Mouse (Mus musculus): ENCODE results near the gene Emsy. TPM values are rescaled to one million over a fixed set of nuclear protein-coding genes. Genes with fewer than 3 reads are reported as not detected.
A peak's percentile ranks its signal among the peaks of the same experiment; 100 is the strongest.

Emsy gene
- total RNA-seq (2021) = 10 to 100 TPM; 58.1 to 70.0 TPM

DNA sequence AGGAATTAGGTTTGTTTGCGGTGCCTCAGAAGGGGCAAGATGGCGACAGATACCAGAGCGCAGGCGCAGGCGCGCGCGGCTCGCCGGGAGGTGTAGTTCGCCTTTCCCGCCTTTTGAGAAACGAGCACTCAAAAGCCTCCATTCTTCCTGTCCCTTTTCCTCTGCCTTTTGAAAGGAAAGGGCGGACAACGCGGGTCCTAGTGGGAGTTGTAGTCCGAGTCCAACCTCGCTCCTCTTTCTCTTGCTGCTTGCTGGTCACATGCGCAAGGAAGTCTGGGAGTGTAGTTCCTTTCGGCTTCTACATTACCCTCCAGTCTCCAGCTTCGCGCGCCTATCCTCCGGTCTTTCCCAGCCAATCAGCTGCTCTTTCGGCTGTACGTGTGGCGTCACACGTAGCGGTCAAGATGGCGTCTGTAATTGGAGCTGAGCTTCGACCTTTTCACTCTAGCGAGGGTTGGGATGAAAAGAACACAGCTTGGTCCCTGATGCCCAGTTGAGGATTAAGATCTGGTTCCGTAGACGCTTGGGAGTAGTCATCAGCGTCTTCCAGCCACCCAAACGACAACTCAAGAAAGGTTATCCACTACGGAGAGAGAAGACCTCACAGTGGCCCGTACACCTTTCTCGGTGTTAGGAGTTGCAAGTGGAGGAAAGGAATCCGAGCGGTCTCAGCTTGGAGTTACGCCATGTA lies at the start of gene Emsy:
TSS of gene Emsy (minus strand) at position 253 of the 691 bp plus-strand sequence.
- peak; percentile 80 to 87 for DNase-seq (ENCODE audit: extremely low spot score in 1 of 2, low spot score in 1 of 2)

DNA sequence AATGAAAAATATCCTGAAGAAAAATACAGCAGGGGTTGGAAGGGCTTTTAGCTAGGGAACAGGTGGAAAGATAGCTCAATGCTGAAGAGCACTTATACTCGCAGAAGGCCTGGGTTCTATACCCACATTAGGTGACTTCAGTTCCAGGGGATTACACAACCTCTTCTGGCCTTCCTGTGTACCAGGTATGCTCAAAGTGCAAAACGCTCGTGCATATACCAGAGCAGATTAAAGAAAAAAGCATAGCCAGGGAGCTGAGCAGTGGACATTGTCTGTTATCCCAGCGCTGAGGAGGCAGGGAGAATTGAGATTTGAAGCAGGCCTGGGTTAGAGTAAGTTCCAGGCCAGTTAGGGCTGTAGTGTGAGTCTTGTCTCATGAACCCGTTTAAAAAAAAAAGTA lies 47.7 kb upstream of the Emsy start:
- DNase-seq (ENCODE audit: extremely low spot score in 1 of 2, low spot score in 1 of 2) = no peak

DNA sequence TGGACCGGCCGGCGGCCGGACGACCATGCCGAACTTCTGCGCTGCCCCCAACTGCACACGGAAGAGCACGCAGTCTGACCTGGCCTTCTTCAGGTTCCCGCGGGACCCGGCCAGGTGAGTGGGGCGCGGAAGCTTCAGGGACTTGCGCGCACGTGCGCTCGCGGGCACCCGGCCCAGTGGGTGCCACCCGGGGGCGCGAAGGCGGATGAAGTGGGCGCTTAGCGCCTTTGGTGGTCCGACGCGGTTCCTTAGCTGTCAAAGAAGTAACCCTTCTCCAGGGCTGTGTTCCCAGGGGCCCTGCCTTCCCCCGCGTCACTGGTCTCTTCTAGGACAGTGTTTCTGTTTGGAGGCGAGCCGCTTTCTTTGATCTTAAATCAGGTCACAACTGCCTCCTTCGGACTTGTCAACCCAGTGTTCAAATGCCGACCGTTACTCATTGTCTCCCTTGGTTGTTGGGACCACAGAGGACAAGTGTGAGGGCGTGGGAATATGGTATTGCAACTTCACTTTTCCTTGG lies 46.8 kb upstream of the Emsy start:
- DNase-seq (ENCODE audit: extremely low spot score in 1 of 2, low spot score in 1 of 2) = no peak

DNA sequence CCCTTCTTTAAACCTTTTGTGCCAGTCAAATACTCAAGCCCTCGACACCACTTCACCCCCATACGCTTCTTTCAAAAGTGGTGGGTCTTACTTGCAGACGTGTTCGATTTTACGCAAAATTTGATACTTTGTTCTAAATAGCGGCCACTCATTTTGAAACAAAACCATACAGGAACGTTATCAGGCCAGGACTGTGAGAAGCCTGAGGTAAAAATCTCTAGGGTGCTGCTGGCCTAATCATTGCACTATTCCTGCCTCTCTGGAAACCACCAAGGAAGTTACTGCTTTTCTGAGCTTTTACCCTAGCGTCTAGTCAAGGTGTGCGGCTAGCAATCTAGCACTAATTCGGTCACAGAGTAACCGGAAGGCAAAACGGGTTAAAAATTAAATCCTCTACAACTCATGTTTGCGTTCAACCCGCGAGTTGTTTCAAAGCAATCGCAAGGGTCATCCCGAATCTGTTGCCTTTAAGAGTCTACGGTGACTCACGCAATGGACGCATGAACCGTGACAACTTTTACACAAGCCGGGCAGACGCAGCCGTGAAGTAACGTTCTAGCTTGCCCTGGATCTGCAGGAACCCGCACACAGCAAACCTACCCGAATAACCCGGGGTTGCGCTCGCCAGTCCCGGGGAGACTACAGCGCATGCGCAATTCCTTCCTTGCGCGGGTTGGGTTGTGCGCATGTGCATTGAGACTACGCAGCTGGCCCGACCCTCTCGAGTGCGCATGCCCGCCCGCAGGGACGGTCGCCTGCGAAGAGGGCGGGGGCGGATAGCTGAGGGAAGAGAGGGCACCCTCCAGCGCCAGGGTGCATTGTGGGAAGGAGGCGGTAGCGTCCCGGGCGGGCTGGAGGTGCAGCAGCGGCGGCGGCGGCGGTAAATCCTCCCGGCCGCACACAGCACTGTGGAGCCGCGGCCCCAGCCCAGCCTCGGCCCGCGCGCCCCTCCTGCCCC lies 46.0 kb upstream of the Emsy start, which contains the start of gene Thap12:
TSS of gene Thap12 (plus strand) at position 821 of the 958 bp plus-strand sequence.
- DNase-seq (ENCODE audit: extremely low spot score in 1 of 2, low spot score in 1 of 2) = peak; percentile 97 to 99

DNA sequence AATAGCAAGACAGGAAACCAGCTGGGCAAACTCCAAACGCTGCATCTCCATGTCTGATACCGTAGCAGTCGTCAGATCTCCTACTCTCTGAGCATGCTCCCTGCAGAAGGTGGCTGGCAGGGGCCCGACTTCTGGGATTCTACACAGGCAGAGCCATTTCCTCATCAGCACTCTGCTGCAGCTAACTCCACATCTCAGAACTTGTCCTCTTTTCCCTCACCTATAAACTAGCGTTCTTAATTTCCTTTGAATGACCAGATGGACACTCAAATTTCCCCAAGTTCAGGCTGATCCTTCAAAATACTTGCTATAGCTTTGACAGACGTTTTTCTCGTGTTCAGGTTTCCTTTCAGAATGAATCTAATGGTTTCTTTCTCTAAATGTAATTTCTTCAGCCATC lies 45.2 kb upstream of the Emsy start:
- no peak for DNase-seq (ENCODE audit: extremely low spot score in 1 of 2, low spot score in 1 of 2)

DNA sequence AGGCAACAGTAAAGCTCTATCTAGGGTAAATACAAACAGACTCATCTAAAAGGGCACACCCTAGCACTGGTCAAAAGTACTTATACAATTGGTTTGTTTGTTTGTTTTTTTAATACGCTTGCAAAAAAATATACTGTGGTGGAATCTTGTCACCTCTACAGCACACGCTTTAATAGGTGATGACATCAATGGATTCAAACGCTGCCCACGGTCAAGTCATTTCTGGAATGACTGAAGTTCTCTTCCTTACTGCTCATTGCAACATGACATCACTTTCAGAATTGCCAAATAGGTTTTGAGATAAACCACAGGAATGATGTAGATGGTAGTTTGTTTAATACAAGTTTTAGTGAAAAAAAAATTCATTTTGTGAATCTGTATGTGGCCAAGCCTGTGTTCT lies 42.0 kb upstream of the Emsy start:
- no peak for DNase-seq (ENCODE audit: extremely low spot score in 1 of 2, low spot score in 1 of 2)

DNA sequence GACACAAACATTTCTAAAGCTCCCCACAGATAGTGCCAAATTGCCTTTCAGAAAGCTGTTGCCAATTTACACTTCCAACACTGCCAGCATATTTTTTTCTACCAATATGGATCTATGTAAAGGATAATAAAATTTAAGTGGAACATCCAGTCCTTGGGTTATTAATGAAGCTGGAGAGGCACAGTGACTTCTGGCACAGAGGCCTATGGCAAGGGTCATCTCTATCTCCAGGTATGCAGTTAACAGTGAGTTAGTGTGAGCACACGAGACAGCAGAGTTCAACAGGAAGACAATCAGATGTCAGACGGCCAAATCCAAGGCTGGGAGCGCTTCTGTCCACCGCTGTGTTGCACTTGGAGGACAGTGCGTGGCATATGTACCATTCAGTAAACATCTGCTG lies 41.5 kb upstream of the Emsy start:
- DNase-seq (ENCODE audit: extremely low spot score in 1 of 2, low spot score in 1 of 2) = no peak

DNA sequence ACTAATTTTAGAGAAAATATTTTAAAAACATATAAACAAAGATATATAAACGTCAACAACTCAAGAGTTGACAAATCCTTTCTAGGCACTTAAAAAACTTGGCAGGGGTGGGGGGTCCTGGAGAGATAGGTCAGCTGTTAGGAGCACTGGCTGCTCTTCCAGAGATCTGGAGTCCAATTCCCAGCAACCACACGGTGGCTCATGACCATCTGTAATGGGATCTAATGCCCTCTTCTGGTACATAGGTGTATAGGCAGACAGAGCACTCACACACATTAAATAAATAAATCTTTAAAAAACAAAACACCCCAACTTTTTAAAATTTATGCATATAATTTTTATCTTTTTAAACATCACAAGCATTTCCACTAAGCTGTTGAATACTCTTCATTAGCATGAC lies 40.9 kb upstream of the Emsy start:
- no peak for DNase-seq (ENCODE audit: extremely low spot score in 1 of 2, low spot score in 1 of 2)

DNA sequence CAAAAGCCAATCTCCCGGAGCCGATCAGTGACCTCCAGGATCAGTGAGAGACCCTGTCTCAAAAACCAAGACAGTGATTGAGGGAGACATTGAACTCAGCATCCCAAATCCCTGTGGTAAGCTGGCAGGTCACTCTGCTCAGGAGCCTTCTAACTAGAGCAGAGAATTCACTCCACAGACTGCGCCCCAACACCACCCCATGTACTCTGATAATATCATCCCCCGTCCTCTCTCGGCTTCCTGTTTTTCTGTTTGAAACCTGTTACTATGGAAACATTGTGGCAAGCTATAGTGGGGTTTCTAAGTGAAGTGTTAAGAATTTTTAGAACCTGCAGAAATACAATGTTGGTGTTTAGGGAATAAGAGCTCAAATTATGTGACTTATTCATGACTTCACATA lies 37.5 kb upstream of the Emsy start:
- no peak for DNase-seq (ENCODE audit: extremely low spot score in 1 of 2, low spot score in 1 of 2)

DNA sequence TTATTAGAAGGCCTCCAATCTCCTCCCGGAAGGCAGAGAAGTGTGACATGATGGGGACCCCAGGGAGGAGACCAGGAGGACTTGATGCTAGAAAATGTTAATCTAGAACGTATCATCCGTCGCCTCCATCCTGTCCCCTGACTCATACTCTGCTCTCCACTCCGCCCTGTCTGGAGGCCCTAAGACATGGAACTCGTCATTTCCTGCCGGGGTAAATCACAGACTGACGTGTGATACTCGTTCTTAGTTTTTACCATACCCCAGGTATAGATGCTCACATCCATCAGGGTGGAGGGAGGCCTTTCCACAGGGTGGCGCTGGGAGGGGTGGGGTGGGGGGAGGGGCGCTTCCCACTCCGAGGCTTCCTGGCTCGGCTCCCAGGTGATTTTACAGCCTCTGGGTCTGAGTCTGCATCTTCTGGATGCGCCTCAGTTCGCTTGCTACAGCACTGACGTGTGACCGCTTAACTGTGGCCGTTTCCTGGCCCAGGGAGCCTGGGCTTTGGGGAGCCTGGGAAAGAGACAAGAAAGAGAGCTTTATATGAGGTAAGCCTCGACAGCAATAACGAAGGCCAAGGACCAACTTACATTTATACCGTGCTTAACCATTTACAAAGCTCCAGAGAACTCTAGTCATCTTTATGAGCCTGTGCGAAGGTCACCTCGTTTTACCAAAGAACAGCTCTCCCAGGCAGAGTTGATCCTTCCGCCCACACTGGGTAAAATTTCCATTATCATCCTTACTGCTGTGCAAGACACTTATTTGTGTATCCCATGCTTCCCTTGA lies 36.4 kb upstream of the Emsy start:
- no peak for DNase-seq (ENCODE audit: extremely low spot score in 1 of 2, low spot score in 1 of 2)

DNA sequence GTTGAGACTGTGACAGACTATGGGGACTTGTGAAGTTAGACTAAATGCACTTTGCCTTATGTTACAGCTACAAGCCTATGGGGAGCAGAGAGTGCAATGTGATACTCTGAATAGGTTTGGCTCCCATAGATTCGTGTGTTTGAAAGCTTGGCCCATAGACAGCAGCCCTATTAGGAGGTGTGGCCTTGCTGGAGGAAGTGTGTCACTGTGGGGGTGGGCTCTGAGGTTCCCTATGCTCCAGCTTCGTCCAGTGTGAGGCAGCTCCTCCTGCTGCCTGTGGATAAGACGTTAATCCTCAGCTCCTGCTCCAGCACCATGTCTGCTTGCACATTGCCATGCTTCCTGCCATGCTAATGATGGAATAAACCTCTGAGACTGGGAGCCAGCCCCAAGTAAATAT lies 34.2 kb upstream of the Emsy start:
- no peak for DNase-seq (ENCODE audit: extremely low spot score in 1 of 2, low spot score in 1 of 2)

DNA sequence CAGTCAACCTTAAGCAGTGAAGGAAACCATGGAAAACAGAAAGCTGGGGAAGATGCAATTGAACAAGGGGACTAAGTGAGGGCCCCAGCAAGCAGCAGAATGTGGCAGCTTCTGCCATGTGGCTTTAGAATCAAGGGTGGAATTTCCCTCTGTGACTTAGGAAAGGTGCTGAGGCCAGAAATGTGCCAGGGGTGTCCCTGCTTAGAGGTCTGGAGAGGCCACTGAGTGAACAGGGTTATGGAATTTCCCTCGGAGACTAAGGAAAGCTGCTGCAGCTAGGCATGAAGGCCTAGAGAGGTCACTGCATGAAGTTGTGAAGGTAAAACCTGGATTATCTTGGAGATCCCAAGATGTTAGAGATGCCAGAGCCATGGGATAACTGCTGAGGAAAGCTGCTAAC lies 33.5 kb upstream of the Emsy start:
- DNase-seq (ENCODE audit: extremely low spot score in 1 of 2, low spot score in 1 of 2) = no peak

DNA sequence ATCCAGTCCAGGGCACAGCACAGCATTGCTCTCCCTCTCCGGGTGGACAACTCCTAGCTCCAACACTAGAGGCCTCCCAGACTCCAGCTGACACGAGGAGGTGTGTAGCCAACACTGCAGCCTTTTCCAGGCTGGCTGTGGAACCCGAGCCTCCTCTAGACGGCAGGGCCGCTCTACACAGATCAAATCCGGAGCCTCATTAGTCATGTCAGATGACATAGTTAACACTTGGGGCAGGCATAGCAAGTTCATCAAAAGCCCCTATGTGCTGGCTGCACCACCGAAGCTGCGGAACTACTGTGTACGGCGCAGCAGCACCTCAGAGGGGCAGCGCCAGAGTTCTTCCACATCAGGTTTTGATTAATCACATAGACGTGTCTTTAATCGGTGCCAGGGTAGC lies 29.3 kb upstream of the Emsy start:
- DNase-seq (ENCODE audit: extremely low spot score in 1 of 2, low spot score in 1 of 2) = no peak

DNA sequence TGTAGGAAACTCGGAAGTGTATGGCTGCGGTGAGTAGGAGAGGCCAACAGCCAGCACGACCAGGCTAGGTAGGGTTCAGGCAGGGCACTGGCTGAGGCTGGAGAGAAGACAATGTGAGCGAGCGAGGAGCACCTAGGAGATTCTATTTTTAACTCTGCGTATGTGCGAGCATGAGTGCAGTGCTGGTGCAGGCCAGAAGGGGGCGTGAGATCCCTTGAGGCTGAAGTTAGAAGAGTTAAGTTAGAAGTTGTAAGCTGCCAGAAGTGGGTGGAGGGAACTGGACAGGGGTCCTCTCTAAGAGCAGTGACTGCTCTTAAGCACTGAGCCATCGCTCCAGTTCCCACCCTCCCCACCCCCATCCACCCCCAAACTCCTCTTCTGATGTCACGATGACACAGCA lies 26.2 kb upstream of the Emsy start:
- no peak for DNase-seq (ENCODE audit: extremely low spot score in 1 of 2, low spot score in 1 of 2)

DNA sequence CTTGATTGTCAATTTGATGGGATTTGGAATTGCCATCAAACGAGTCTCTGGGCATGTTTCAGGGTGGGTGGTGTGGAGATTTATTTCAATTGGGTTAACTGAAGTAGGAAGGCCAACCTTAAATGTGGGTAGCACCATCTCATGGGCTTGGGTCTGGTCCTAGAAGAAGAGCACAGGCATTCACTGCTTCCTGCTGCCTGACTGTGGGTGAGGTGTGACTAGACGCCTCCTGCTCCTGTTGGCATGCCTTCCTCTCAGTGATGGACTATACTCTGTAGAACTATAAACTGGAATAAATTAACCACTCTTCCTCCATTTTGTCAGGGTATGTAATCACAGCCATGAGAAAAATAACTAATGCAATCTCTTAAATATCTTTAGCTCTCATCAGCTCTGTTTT lies 24.1 kb upstream of the Emsy start:
- no peak for DNase-seq (ENCODE audit: extremely low spot score in 1 of 2, low spot score in 1 of 2)

DNA sequence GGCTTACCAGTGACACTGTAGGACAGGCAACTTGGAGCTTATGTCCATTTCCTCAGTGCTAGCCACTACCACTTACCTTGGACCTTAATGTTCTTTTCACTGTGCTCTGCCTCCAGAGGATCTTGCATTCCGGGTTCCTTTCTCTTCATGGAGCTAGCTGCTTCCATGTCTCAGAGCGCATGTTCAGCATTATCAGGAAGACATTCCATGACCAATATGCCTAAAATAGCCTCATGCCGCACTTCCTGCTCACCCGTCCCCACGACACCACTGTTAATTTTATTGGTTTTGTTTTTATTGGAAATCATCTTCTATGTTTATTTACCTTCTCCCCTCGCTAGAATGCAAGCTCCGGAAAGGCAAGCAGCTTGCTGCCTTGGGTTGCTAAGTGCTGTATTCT lies 21.9 kb upstream of the Emsy start:
- DNase-seq (ENCODE audit: extremely low spot score in 1 of 2, low spot score in 1 of 2) = no peak

DNA sequence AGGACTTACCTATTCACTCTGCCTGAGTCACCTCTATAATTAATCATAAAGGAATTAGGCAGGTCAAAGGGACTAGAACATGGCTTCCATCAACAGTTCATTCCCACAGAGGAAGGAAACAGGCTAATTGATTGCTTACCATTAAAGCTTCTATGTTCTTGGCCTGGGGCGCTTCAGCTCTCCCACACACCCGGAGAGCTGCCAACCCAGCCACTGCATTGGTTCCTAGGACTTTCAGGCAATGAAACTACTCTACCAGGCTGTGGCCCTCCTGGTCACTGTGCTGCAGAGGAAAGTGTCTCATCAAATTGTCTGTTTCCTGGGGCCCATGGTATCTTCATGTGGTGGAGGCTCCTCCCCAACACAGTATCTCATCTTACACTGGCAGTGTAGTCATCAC lies 20.9 kb upstream of the Emsy start:
- no peak for DNase-seq (ENCODE audit: extremely low spot score in 1 of 2, low spot score in 1 of 2)

DNA sequence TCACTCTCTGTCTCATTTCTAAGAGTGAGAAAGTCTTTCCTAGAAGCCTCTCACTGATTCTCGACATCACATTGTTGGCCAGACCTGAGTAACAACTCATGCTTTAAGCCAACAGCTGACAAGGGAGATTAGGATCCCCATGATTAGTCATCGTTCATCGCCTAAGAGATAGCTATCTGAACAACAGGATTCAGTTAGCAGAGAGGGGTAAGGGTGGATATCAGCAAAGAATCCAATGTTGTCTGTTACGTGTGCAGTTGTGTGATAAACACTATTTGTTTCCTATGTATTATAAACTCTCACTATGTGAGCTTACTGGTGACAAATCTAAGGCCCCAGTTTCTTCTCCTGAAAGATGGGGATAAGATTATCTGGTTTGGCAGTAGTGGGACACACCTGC lies 17.8 kb upstream of the Emsy start:
- DNase-seq (ENCODE audit: extremely low spot score in 1 of 2, low spot score in 1 of 2) = no peak

DNA sequence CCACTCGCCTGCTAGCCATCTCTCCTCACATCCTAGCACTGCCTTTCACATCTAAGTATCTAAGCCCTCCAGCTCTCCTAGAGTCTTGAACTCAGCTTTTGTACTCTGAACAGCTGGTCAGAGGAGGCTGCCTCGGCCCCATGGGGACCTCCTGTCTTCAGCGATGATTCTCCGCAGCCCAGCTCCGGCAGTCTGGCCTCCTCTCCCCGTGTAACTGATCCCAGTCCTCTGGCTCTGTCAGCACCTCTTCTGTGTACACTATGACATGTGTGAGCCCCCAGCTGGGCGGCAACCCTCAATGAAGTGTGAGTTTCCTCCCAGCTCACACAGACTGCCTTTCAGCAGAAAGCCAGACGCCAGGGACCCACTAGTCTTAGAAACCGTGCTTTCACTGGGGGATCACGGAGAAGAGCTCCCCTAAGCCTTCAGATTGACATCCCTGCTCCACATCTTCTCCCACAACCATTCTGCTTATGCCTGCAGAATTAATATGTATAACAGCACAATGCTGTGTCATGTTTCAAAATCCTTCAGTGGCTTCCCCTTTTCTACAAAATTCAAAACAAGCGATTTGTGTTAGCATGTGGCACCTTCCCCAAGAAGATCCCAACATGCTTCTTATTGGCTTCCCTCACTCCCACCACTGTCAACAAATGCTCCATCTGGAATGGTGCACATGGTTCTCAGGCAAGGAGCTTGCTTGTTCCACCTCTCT lies 15.8 kb upstream of the Emsy start:
- DNase-seq (ENCODE audit: extremely low spot score in 1 of 2, low spot score in 1 of 2) = no peak

DNA sequence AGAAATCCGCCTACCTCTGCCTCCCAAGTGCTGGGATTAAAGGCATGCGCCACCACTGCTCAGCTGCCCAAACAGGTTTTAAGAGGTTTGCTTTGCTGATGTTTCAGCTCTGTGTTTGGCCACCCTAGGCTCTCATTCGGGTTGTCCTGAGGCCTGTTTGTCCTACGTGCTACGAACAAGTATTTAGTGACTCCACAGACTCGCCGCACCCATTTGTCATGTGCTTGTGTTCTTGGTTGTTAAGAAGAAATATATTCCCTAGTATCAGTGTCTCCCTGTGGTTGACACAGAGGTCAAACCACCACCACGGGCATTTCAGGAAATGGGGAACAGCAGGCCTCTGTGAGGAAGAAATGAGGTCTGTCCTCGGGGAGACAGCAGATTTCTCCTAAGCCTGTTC lies 14.8 kb upstream of the Emsy start:
- DNase-seq (ENCODE audit: extremely low spot score in 1 of 2, low spot score in 1 of 2) = no peak
